Mouse (Mus musculus) heart, adult 2 months (tissue): Measurements from ENCODE around the gene Acp2.

Experiments
- CTCF ChIP-seq: fragments of 200-600 bp; IDR thresholded peaks from 2 replicates; pipeline ENCODE4 v1.8.1; 2022; ENCODE audit warnings: antibody characterized with exemption, mild to moderate bottlenecking, moderate library complexity
- POLR2A ChIP-seq: fragments of 200-500 bp; IDR thresholded peaks from 2 replicates; pipeline ENCODE4 v1.6.1; 2011; ENCODE audit warnings: mild to moderate bottlenecking, low read depth, low read length, control low read depth; ENCODE audit not compliant: insufficient read depth

- TF ChIP-seq CTCF (no peak), POLR2A (no peak)
Observed at GRCm38 (mm10) chr2:91220501-91220900, 17.8 kb downstream of the Acp2 start.
